Mouse (Mus musculus): ENCODE measurements around the gene Nln. TPM values are rescaled to one million over a fixed set of nuclear protein-coding genes. Genes with fewer than 3 reads are reported as not detected.

Gene Nln
- total and polyA plus RNA-seq, 3 experiments, result 15.4 to 229 (median 16.1) TPM

DNA sequence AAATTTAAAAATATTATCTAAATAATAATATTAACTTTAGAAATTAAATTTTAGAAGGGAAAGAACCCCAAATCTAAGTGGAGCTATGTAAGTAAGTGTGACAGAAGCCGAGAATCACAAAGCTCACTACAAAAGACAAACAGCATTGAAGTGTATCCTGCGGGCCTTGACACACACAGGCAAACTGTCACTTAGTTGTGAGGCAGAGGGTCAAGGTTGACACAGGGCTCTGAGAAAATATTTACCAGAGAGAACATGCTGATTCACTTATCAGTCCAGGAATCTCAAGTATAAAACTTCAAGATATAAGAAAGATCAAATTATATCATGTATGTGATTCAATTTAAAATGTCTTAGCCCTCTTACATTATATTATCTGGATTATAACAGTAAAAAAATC is 85.1 kb downstream of the Nln start:
- Histone ChIP-seq H3K4me3 (ENCODE audit: control insufficient read depth in 1 of 2, insufficient read depth in 1 of 2, low read depth in 2 of 2, low read length in 2 of 2) (no peak overlapping the region), H3K9ac (ENCODE audit: control insufficient read depth, low read depth, low read length, poor library complexity, severe bottlenecking) (no peak overlapping the region), H3K36me3 (ENCODE audit: control insufficient read depth in 1 of 2, insufficient read depth in 2 of 2, low read length in 2 of 2) (peaks cover 0 to 7% of the 10 kb centered on the region in 2 experiments; a peak in 3 of 4 replicates), H3K9me3 (replicated peaks; ENCODE audit: insufficient read depth, low read length) (no peaks in the 10 kb centered on the region), H3K27me3 (ENCODE audit: control insufficient read depth in 1 of 2, insufficient read depth in 2 of 2, low read length in 2 of 2) (no peaks in the 10 kb centered on the region), H3K79me2 (ENCODE audit: control insufficient read depth, insufficient read depth, low read length, poor library complexity) (no peaks in the 10 kb centered on the region), H3K27ac (ENCODE audit: control insufficient read depth, low read depth, low read length) (no peak overlapping the region), H3K4me1 (ENCODE audit: control insufficient read depth in 1 of 2, insufficient read depth in 2 of 2, low read length in 2 of 2) (peaks cover 8 to 9% of the 10 kb centered on the region in 2 experiments)
- TF ChIP-seq USF2 (IDR thresholded peaks at IDR 0.05; ENCODE audit: borderline replicate concordance in 1 of 2, insufficient read depth in 1 of 2, low read depth in 1 of 2, low read length in 2 of 2) (no peak), MAFK (IDR thresholded peaks at IDR 0.05; ENCODE audit: borderline replicate concordance, low read depth, low read length) (no peak), TBP (IDR thresholded peaks at IDR 0.05; ENCODE audit: low read depth, low read length) (no peak), TCF12 (IDR thresholded peaks at IDR 0.05; ENCODE audit: low read depth, low read length) (no peak), POLR2AphosphoS5 (IDR thresholded peaks at IDR 0.05; ENCODE audit: borderline replicate concordance, low read depth, low read length) (no peak), NRF1 (IDR thresholded peaks at IDR 0.05; ENCODE audit: insufficient read depth, low read depth, low read length, poor library complexity, severe bottlenecking) (no peak), JUND (IDR thresholded peaks at IDR 0.05; ENCODE audit: low read depth, low read length) (no peak), GABPA (IDR thresholded peaks at IDR 0.05; ENCODE audit: low read depth, low read length) (no peak)
- DNase-seq (ENCODE audit: low read depth, low spot score), result no peak

- TF ChIP-seq CHD2 (IDR thresholded peaks at IDR 0.05; ENCODE audit: low read length) (no peak), UBTF (IDR thresholded peaks at IDR 0.05; ENCODE audit: borderline replicate concordance, insufficient read depth, low read depth, low read length) (no peak), ZC3H11A (IDR thresholded peaks at IDR 0.05; ENCODE audit: low read depth, low read length) (no peak), TCF12 (IDR thresholded peaks at IDR 0.05; ENCODE audit: low read depth, low read length) (no peak)
- H3K27me3 ChIP-seq (ENCODE audit: control insufficient read depth in 1 of 2, insufficient read depth in 2 of 2, low read length in 2 of 2), result no peaks in the 10 kb centered on the region
- no peak overlapping the region for H3K4me3 ChIP-seq (ENCODE audit: control insufficient read depth in 1 of 2, insufficient read depth in 1 of 2, low read depth in 2 of 2, low read length in 2 of 2)
- no peaks in the 10 kb centered on the region; a peak in 1 of 4 replicates for H3K36me3 ChIP-seq (ENCODE audit: control insufficient read depth in 1 of 2, insufficient read depth in 2 of 2, low read length in 2 of 2)
- H3K27ac ChIP-seq (ENCODE audit: control insufficient read depth, low read depth, low read length), result no peak overlapping the region
- no peaks in the 10 kb centered on the region for H3K9me3 ChIP-seq (replicated peaks; ENCODE audit: insufficient read depth, low read length)
- no peak for DNase-seq (ENCODE audit: low read depth, low spot score)
- no peak overlapping the region for H3K9ac ChIP-seq (ENCODE audit: control insufficient read depth, low read depth, low read length, poor library complexity, severe bottlenecking)
- H3K4me1 ChIP-seq (ENCODE audit: control insufficient read depth in 1 of 2, insufficient read depth in 2 of 2, low read length in 2 of 2), result peaks cover 0 to 4% of the 10 kb centered on the region in 2 experiments; a peak in 3 of 4 replicates
- H3K79me2 ChIP-seq (ENCODE audit: control insufficient read depth, insufficient read depth, low read length, poor library complexity), result no peaks in the 10 kb centered on the region
These were observed 86.0 kb downstream of the Nln start for GRCm38 (mm10) chr13:104023356-104023911.

DNA sequence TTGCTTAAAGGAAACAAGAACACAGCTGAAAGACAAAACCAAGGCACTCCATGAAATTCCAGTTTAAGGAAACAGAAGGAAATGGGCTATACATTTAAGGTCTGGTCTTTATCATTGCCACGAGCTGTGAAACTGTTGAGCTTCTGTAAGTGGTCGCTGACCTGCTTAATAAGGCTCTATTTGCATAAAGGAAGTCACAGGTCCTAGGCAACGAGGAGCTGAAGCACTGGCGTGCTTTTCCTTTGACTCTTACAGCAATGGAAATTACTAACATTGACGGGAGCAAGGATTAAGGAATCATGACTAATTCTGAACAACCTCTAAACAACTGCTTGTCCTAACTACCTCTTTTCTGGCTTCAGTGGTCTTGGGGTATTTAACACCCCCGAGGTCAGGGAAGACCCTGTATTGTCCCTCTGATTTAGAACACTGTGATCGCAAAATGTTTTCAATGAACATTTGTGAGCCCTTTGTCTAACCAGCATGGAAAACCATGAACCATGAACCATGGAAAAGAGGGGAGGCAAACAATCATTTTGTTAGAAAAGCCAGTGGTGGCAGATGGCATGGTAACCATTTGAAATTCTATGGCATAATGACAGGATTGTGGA is 90.8 kb downstream of the Nln start:
- Histone ChIP-seq H3K4me1 (ENCODE audit: control insufficient read depth in 1 of 2, insufficient read depth in 2 of 2, low read length in 2 of 2) (no peaks in the 10 kb centered on the region), H3K9me3 (replicated peaks; ENCODE audit: insufficient read depth, low read length) (no peaks in the 10 kb centered on the region), H3K36me3 (ENCODE audit: control insufficient read depth in 1 of 2, insufficient read depth in 2 of 2, low read length in 2 of 2) (no peaks in the 10 kb centered on the region), H3K79me2 (ENCODE audit: control insufficient read depth, insufficient read depth, low read length, poor library complexity) (no peaks in the 10 kb centered on the region), H3K27me3 (ENCODE audit: control insufficient read depth in 1 of 2, insufficient read depth in 2 of 2, low read length in 2 of 2) (no peaks in the 10 kb centered on the region), H3K27ac (ENCODE audit: control insufficient read depth, low read depth, low read length) (no peak overlapping the region), H3K4me3 (ENCODE audit: control insufficient read depth in 1 of 2, insufficient read depth in 1 of 2, low read depth in 2 of 2, low read length in 2 of 2) (no peak overlapping the region), H3K9ac (ENCODE audit: control insufficient read depth, low read depth, low read length, poor library complexity, severe bottlenecking) (no peak overlapping the region)
- TF ChIP-seq CHD1 (IDR thresholded peaks at IDR 0.05; ENCODE audit: low read depth, low read length) (no peak), GABPA (IDR thresholded peaks at IDR 0.05; ENCODE audit: low read depth, low read length) (no peak), SMC3 (IDR thresholded peaks at IDR 0.05; ENCODE audit: low read depth, low read length) (no peak), JUND (IDR thresholded peaks at IDR 0.05; ENCODE audit: low read depth, low read length) (no peak), MAZ (IDR thresholded peaks at IDR 0.05; ENCODE audit: low read depth, low read length) (no peak), EP300 (IDR thresholded peaks at IDR 0.05; ENCODE audit: low read depth in 1 of 2, low read length in 2 of 2) (no peak), TBP (IDR thresholded peaks at IDR 0.05; ENCODE audit: low read depth, low read length) (no peak), HCFC1 (IDR thresholded peaks at IDR 0.05; ENCODE audit: low read depth, low read length) (no peak), ZC3H11A (IDR thresholded peaks at IDR 0.05; ENCODE audit: low read depth, low read length) (no peak)
- DNase-seq (ENCODE audit: low read depth, low spot score), result no peak

All from MEL (cell line).